Mouse (Mus musculus) B cell, adult 67 days (primary cell): Measurements from ENCODE around the gene Gm8212. TPM values are rescaled to one million over a fixed set of nuclear protein-coding genes. Genes with fewer than 3 reads are reported as not detected.

ENCODE experiments used
- total RNA-seq, 2 experiments: library from RNA; stranded (reverse); gene quantifications; 4 replicates each; pipeline ENCODE4 v1.2.4; 2023

Gene Gm8212
- total RNA-seq = not detected

DNA sequence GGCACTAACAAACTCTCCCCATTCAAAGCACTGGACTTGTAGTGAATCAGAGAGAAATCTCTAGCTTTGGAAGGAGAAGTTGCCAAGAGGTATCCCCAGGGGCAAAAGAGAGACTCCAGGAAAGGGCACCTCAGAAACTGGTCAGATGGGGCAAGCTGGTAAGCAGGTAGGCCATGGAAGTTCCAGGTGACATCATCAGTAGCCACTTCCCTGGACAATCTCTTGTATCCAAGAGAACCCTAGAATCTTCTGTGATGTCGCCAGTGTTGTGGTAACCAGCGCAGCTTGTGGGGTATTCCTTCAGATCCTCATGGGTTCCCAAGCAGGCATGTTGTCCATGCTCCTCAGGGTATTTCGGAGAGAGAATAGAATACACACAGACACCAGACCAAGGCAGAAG lies at the start of gene Gm8212:
Gm8212 (plus strand) TSS at position 301 of the 400 bp plus-strand sequence.

DNA sequence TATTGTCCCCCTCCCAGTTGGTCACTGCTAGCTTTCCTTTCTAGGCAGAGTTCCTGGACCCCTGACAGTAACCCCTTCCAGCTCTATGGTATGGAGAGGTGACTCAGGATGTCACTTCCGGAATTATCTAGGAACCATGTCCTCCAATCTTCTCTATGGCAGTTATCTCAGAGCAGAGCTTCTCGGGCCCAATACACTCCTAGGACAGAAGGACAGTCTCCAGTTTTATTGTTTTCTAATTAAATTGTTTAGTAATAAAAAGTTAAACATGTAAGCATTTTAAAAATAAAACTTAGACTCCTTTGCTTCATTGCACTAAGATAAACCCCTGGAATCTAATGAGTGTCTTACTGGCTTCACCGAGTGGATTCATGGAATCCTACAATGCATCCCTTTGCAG lies 15.7 kb downstream of the Gm8212 start, which contains the start of gene 4930503E14Rik:
4930503E14Rik (minus strand) TSS at position 101 of the 400 bp plus-strand sequence.

Other genes starting within 250 kb of the Gm8212 start
- gene Ang5, start 240.6 kb upstream of the Gm8212 start, total RNA-seq = not detected
- not detected for gene Ang6, start 195.4 kb upstream of the Gm8212 start, total RNA-seq
- not detected for gene Ear2, start 95.0 kb upstream of the Gm8212 start, total RNA-seq
- not detected for gene Gm3327, start 73.8 kb upstream of the Gm8212 start, total RNA-seq
- gene 4930503E14Rik, start 15.6 kb downstream of the Gm8212 start, total RNA-seq = not detected
- gene Gm8220, start 87.9 kb downstream of the Gm8212 start, total RNA-seq = not detected
- not detected for gene Gm5930, start 140.9 kb downstream of the Gm8212 start, total RNA-seq
- gene Gm8229, start 167.7 kb downstream of the Gm8212 start, total RNA-seq = not detected
- not detected for gene Gm3371, start 213.0 kb downstream of the Gm8212 start, total RNA-seq
- gene Gm8232, start 236.0 kb downstream of the Gm8212 start, total RNA-seq = not detected